In genomic region chr11:98941826-98942550, GRCm38 (mm10) we compare ENCODE assay signal across 8 mouse cellular contexts. TPM values are rescaled to one million over a fixed set of nuclear protein-coding genes. Genes with fewer than 3 reads are reported as not detected.
DNase-seq lines count a peak whose midpoint lies in the region; ATAC-seq lines count a peak whose summit lies in the region.

No protein-coding gene starts in this region.

- 4% methylated on average over 15 of the region's 15 CpGs for WGBS in forebrain, embryonic 14.5 days
- 5% methylated on average over 15 of the region's 15 CpGs for WGBS in hindbrain, embryonic 10.5 days
- 4% methylated on average over 15 of the region's 15 CpGs for WGBS in limb, embryonic 10.5 days

- peak overlapping the region; percentile 63 for H3K4me2 ChIP-seq in forebrain, embryonic 14.5 days (ENCODE audit: low read length)

- H3K9ac ChIP-seq in forebrain, embryonic 14.5 days (ENCODE audit: low read length), result peak overlapping the region; percentile 66

- H3K4me1 ChIP-seq in forebrain, embryonic 14.5 days (ENCODE audit: control insufficient read depth, insufficient read depth, low read length), result peaks cover 61% of the 10 kb centered on the region
- peaks cover 94% of the 10 kb centered on the region for H3K4me1 ChIP-seq in hindbrain, embryonic 10.5 days (replicated peaks)
- H3K4me1 ChIP-seq in limb, embryonic 10.5 days, result peaks cover 95% of the 10 kb centered on the region

- peak; percentile 49 for ATAC-seq in forebrain, embryonic 14.5 days

- H3K27me3 ChIP-seq in forebrain, embryonic 14.5 days (replicated peaks; ENCODE audit: control insufficient read depth, insufficient read depth, low read length), result no peaks in the 10 kb centered on the region
- peaks cover 17% of the 10 kb centered on the region for H3K27me3 ChIP-seq in hindbrain, embryonic 10.5 days (ENCODE audit: insufficient read depth, poor library complexity, severe bottlenecking)
- H3K27me3 ChIP-seq in limb, embryonic 10.5 days (ENCODE audit: low read depth, poor library complexity, severe bottlenecking), result no peaks in the 10 kb centered on the region

- H3K27ac ChIP-seq in forebrain, embryonic 14.5 days (ENCODE audit: low read depth, low read length), result peak overlapping the region; percentile 78
- H3K27ac ChIP-seq in hindbrain, embryonic 10.5 days, result peak overlapping the region; percentile 87
- peak overlapping the region; percentile 95 for H3K27ac ChIP-seq in limb, embryonic 10.5 days

- DNase-seq in layer of hippocampus, adult 9-11 months, result peak; percentile 79
- no peak for DNase-seq in layer of hippocampus, postnatal 36 days
- peak; percentile 86 for DNase-seq in brain, adult 2 months (ENCODE audit: low read depth, low spot score)
- DNase-seq in forebrain, embryonic 14.5 days (ENCODE audit: low spot score), result peak; percentile 90
- peak; percentile 88 for DNase-seq in hindbrain, embryonic 10.5 days (ENCODE audit: low spot score)
- peak; percentile 92 for DNase-seq in limb, embryonic 10.5 days (ENCODE audit: low spot score)
- DNase-seq in mesoderm, embryonic 11.5 days (ENCODE audit: low read depth, low spot score), result peak; percentile 92
- peak; percentile 86 to 90 for DNase-seq in spleen, postnatal 36 days (ENCODE audit: low spot score in 2 of 2)

- H3K4me3 ChIP-seq in forebrain, embryonic 14.5 days (ENCODE audit: low read depth, low read length), result peak overlapping the region; percentile 43
- peak overlapping the region; percentile 80 for H3K4me3 ChIP-seq in hindbrain, embryonic 10.5 days
- H3K4me3 ChIP-seq in limb, embryonic 10.5 days, result peak overlapping the region; percentile 78

- H3K36me3 ChIP-seq in forebrain, embryonic 14.5 days (ENCODE audit: control insufficient read depth, insufficient read depth, low read length), result no peaks in the 10 kb centered on the region
- no peaks in the 10 kb centered on the region for H3K36me3 ChIP-seq in hindbrain, embryonic 10.5 days
- H3K36me3 ChIP-seq in limb, embryonic 10.5 days, result peaks cover 19% of the 10 kb centered on the region

- no peaks in the 10 kb centered on the region for H3K9me3 ChIP-seq in forebrain, embryonic 14.5 days (replicated peaks; ENCODE audit: control insufficient read depth, low read length)
- H3K9me3 ChIP-seq in hindbrain, embryonic 10.5 days, result no peaks in the 10 kb centered on the region
- H3K9me3 ChIP-seq in limb, embryonic 10.5 days (replicated peaks), result no peaks in the 10 kb centered on the region

RNA-seq across cellular contexts. Expression of gene Rara, which starts 14.4 kb away (rescaled TPM):
- total RNA-seq in layer of hippocampus, postnatal 36 days (2021), result 10 to 100 TPM; 18.5 to 18.7 TPM
- polyA plus RNA-seq in forebrain, embryonic 14.5 days (2014; fragmentation: Nextera tagmentation; extraction: Ambion mirVana), result 8.2 and 9.8 TPM in 2 replicates
- polyA plus RNA-seq in hindbrain, embryonic 10.5 days (2016; fragmentation: Nextera tagmentation; extraction: Ambion mirVana), result 28.4 and 53.7 TPM in 2 replicates
- polyA plus RNA-seq in limb, embryonic 10.5 days (2016; fragmentation: Nextera tagmentation; extraction: Ambion mirVana), result 38.4 and 43.7 TPM in 2 replicates

RNA-seq across cellular contexts. Expression of gene Cdc6, which starts 34.4 kb away (rescaled TPM):
- total RNA-seq in layer of hippocampus, postnatal 36 days (2021), result under 1 TPM; 0.50 to 0.88 TPM
- 14.1 and 16.4 TPM in 2 replicates for polyA plus RNA-seq in forebrain, embryonic 14.5 days (2014; fragmentation: Nextera tagmentation; extraction: Ambion mirVana)
- 45.3 and 63.7 TPM in 2 replicates for polyA plus RNA-seq in hindbrain, embryonic 10.5 days (2016; fragmentation: Nextera tagmentation; extraction: Ambion mirVana)
- polyA plus RNA-seq in limb, embryonic 10.5 days (2016; fragmentation: Nextera tagmentation; extraction: Ambion mirVana), result 69.9 and 79.5 TPM in 2 replicates

RNA-seq across cellular contexts. Expression of gene Gjd3, which starts 40.8 kb away (rescaled TPM):
- total RNA-seq in layer of hippocampus, postnatal 36 days (2021), result 1 to 10 TPM in 1 of 2 experiments, under 1 TPM in 1; 0.96 to 1.1 TPM
- polyA plus RNA-seq in forebrain, embryonic 14.5 days (2014; fragmentation: Nextera tagmentation; extraction: Ambion mirVana), result 0.27 and 0.28 TPM in 2 replicates
- polyA plus RNA-seq in hindbrain, embryonic 10.5 days (2016; fragmentation: Nextera tagmentation; extraction: Ambion mirVana), result 0.44 TPM in 1 of 2 replicates, not detected in the other
- 0.24 and 0.29 TPM in 2 replicates for polyA plus RNA-seq in limb, embryonic 10.5 days (2016; fragmentation: Nextera tagmentation; extraction: Ambion mirVana)

Comparison
In these comparisons a context has a peak if more than half of its experiments do, and no peak if none do; other contexts are left out.
1. DNase-seq: peak in layer of hippocampus, adult 9-11 months (single experiment), brain, adult 2 months (single experiment), forebrain, embryonic 14.5 days (single experiment), hindbrain, embryonic 10.5 days (single experiment), limb, embryonic 10.5 days (single experiment), mesoderm, embryonic 11.5 days (single experiment) and spleen, postnatal 36 days (2 of 2); none in layer of hippocampus, postnatal 36 days (0 of 2).
2. Peak in every context shown above with its lines, with median percentiles within 50 percentile points of each other: H3K27ac ChIP-seq and H3K4me3 ChIP-seq.